Mouse (Mus musculus) thymus, adult 2 months (tissue): ENCODE measurements around the gene Tspan33.

Experiments used
- CTCF ChIP-seq: fragments of 200-500 bp; IDR thresholded peaks from 2 replicates; pipeline ENCODE4 v1.5.1; 2012; ENCODE audit warnings: mild to moderate bottlenecking, control low read depth, low read length, moderate library complexity, borderline replicate concordance; ENCODE audit not compliant: control insufficient read depth, poor library complexity, insufficient read depth; ENCODE audit errors: extremely low read depth
- POLR2A ChIP-seq: fragments of 200-500 bp; IDR thresholded peaks from 2 replicates; pipeline ENCODE4 v1.6.1; 2012; ENCODE audit warnings: mild to moderate bottlenecking, low read length, control low read depth, moderate library complexity; ENCODE audit not compliant: control insufficient read depth, poor library complexity, insufficient read depth; ENCODE audit errors: extremely low read depth

DNA sequence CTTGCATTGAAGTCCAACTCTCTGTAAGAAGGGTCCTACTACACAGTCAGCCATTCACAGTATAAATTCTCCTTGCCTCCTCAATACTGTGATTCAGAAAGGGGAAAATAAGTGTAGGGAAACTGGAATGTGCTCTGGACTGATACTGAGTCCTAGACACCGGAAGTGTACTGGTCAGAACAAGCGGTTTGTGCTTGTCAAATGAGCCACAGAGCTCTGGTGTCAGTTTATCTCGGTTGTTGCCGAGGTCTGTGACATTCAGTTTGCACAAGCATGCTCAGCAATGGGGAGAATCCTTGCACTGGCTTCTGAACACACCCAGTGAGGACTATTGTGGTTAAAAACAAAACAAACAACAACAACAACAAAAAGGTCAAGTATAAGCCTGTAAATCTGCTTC, 12.2 kb upstream of the Tspan33 start:
- TF ChIP-seq POLR2A (no peak), CTCF (no peak)
